Mouse (Mus musculus) embryonic facial prominence, embryonic 10.5 days (tissue): ENCODE measurements around the gene Dynlt1b. TPM values are rescaled to one million over a fixed set of nuclear protein-coding genes. Genes with fewer than 3 reads are reported as not detected.
"Not testable (repeated sequence)": the region's sequence is repeated elsewhere in the genome, so short reads cannot be mapped to it uniquely, and the experiment has no call there.

Experiments
- DNase-seq: peaks from one replicate; pipeline ENCODE4 v3.0.0-alpha.2; 2017; ENCODE audit warnings: low spot score
- H3K27ac ChIP-seq: fragments of 300-500 bp; sonication (generic); replicated peaks from 2 replicates; pipeline ENCODE4 v1.5.1; 2016; ENCODE audit warnings: mild to moderate bottlenecking
- H3K27me3 ChIP-seq: fragments of 300-500 bp; sonication (generic); replicated peaks from 2 replicates; pipeline ENCODE4 v1.6.1; 2016; ENCODE audit warnings: low read depth, mild to moderate bottlenecking; ENCODE audit not compliant: poor library complexity, severe bottlenecking
- H3K36me3 ChIP-seq: fragments of 300-500 bp; sonication (generic); replicated peaks from 2 replicates; pipeline ENCODE4 v1.6.1; 2016; ENCODE audit warnings: mild to moderate bottlenecking, moderate library complexity
- H3K4me1 ChIP-seq: fragments of 300-500 bp; sonication (generic); 2 replicates; pipeline ENCODE4 v1.6.1; 2016
- H3K4me3 ChIP-seq: fragments of 300-500 bp; sonication (generic); 2 replicates; pipeline ENCODE4 v1.5.1; 2016; ENCODE audit warnings: mild to moderate bottlenecking, moderate library complexity
- H3K9me3 ChIP-seq: fragments of 300-500 bp; sonication (generic); 2 replicates; pipeline ENCODE4 v1.6.1; 2016; ENCODE audit warnings: mild to moderate bottlenecking
- WGBS: fragments of 180-500 bp; shearing (Covaris S2); methylation state at CpG from one replicate; pipeline ENCODE4 v1.1.7; 2016; 5-methylcytosine and 5-hydroxymethylcytosine counted together
- polyA plus RNA-seq: library from polyadenylated mRNA; unstranded; fragments of >200 nt; fragmentation: Nextera tagmentation; extraction: Ambion mirVana; gene quantifications from 2 replicates; pipeline ENCODE4 v1.2.1, GENCODE M21; 2016

The Dynlt1b gene
- polyA plus RNA-seq, 1 experiment from 2014 or later, result 495 TPM

DNA sequence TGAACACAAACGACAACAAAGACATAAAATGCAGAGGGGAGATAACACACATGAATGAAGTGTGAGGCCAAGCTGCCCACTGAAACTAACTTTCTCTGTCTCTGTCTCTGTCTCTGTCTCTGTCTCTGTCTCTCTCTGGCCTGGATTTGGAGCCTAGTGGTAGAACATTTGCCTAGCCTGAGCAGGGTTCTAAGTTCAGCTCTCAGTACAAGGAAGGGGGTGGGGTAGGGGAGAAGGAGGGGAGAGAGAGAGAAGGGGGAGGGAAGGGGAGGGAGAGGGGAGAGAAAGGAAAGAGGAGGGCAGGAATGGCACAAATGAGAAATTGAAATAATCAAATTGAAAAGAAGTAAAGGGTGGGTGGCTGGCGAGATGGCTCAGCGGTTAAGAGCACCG, 29.8 kb upstream of the Dynlt1b start:
- H3K4me3 ChIP-seq, H3K36me3 ChIP-seq, DNase-seq, H3K9me3 ChIP-seq, H3K27me3 ChIP-seq: not testable (repeated sequence)
- Histone ChIP-seq H3K27ac (peak overlapping the region; percentile 78), H3K4me1 (peaks cover 14% of the 10 kb centered on the region)
- WGBS, result 73% methylated on average over 4 of the region's 4 CpGs

DNA sequence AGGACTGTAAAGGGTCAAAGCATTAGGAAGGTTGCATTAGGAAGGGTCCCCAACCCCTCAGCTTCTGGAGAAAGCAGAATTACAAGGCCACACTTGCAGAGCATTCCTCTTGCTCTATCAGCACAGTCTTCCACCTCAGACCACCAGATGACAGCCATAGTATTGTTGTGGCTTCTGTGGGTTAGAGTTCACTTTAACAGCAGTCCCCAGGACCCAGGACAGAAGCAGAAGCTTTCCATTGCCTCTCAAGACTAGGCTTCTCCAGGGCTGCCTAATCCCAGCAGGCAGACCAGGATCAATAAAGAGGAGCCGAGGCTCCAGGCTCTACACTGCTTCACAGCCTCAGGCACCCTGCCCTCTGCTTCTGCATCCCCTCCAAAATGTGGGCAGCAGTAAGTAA, 25.4 kb upstream of the Dynlt1b start:
- not testable (repeated sequence) for H3K4me3 ChIP-seq, H3K4me1 ChIP-seq, H3K36me3 ChIP-seq, H3K9me3 ChIP-seq, H3K27me3 ChIP-seq, H3K27ac ChIP-seq
- peak; percentile 7 for DNase-seq
- WGBS, result 41% methylated on average over 1 of the region's 1 CpGs

DNA sequence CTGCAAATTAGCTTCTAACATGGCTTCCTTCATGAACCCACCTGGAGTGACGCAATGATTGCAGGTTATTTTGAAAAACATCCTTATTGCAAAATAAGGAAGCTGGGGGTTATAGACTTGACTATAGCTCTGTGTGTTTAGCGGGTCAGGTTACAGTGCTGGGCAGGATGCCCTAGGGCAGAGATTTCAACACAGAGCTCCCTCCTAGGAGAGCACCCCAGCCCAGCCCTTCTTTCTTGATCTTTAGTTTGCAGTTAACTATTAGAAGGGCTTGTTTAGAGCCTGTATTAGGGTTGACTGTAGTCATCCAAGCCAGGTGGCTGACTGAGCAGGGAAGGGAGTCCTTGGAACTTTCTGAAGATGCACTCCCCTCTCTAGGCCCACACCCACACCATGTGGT, 22.9 kb upstream of the Dynlt1b start:
- H3K36me3 ChIP-seq, H3K9me3 ChIP-seq, H3K27ac ChIP-seq, H3K4me1 ChIP-seq, H3K4me3 ChIP-seq, DNase-seq, H3K27me3 ChIP-seq: not testable (repeated sequence)
- WGBS, result 47% methylated on average over 1 of the region's 2 CpGs

DNA sequence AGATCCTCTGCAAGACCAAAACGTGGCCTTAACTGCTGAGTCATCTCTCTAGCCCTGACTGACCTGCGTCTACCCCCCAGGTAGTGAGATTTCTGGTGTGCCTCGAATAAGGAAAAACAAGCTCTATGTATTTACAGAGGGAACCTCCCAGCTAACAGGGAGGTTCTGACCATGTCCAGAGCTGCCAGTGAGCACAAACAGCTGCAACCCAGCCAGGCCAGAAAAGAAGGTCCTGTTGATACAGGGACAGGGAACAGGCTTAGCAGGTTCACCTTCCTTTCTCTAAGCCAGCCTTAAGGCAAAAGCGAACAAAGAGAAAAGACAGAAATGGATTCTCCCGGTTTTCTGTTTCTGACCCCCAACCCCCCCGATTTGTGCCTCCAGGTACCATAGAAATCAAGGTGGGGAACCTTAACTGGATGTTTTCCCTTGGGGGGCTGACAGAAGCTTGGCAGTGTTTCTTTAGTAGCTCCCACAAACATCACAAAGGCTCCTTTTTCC, 19.1 kb upstream of the Dynlt1b start:
- not testable (repeated sequence) for H3K36me3 ChIP-seq, H3K27me3 ChIP-seq, H3K9me3 ChIP-seq, H3K27ac ChIP-seq, H3K4me3 ChIP-seq, H3K4me1 ChIP-seq
- 46% methylated on average over 6 of the region's 6 CpGs for WGBS
- peak; percentile 11 for DNase-seq

DNA sequence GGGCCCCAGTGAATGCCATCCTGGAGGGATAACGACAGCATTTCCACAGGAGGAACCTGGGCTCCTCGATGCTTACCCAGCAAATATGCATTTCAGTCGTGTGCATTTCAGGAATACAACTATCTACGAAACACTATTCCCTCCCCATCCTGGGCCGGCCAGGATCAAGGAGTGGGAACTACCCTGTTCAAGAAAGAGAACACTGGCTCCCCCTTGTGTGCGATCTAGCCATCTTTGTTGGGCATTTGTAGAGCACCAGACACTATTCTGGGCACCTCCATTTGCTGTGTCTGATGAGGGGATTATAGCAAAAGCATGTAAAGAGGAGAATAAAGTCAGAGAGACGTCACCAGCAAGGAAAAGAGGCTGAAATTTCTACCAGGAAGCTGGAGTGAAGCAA, 12.8 kb upstream of the Dynlt1b start:
- not testable (repeated sequence) for H3K27me3 ChIP-seq, H3K4me3 ChIP-seq, DNase-seq, H3K9me3 ChIP-seq, H3K27ac ChIP-seq, H3K4me1 ChIP-seq, H3K36me3 ChIP-seq
- 35% methylated on average over 6 of the region's 7 CpGs for WGBS

DNA sequence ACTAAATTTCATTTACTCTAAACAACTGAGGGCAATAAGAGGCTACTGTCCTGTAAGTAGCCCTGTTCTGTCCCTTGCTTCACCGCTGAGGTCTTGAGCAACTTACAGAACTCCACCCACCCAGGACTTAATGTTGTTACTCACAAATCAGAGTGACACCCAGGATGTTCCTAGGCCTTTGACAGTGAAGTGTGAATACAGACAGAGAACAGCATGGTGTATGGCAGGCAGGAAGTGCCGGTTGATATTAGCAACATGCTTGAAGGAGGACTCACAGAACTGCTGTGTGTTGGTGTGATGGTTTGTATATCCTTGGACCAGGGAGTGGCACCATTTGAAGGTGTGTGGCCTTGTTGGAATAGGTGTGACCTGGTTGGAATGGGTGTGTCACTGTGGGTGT, 9.4 kb upstream of the Dynlt1b start:
- 96% methylated on average over 2 of the region's 2 CpGs for WGBS
- DNase-seq, H3K4me3 ChIP-seq, H3K27ac ChIP-seq, H3K27me3 ChIP-seq, H3K9me3 ChIP-seq, H3K36me3 ChIP-seq: not testable (repeated sequence)
- H3K4me1 ChIP-seq, result peaks cover 16% of the 10 kb centered on the region

DNA sequence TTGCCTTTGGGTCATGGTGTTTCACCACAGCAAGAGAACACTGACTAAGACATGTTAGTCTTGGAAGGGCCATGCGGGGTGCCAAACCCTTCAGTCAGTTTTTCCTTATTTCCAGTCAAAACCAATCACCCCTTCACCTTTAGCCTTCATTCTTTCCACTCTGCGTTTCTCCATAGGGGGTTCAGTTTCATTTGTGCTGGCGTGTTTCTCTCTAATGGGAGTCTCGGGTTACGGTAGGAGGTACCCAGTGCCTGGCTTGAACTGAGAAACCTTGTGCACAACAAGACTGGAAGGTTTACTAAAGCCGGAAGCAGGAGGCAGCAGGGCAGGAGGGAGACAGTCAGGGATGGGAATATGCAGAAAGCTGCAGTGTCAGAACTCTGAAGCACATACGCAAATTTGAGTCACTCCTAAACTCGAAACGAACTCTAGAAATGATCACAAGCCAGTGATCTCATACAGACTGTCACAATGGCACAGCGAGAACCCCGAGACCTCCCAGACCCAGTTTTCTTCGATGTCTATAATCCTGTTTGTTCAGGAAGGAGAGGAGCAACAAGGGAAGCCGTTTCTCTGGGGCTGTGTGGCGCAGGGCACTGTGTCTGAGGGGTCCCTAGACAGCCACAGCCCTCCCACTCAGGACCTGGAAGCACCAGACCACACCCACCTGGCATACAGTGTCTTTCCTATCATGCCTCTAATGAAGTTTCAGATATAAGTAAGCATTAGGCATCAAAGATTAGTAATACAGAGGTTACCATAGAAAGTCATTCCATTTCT, 8.2 kb upstream of the Dynlt1b start:
- peak; percentile 8 for DNase-seq
- WGBS, result 44% methylated on average over 13 of the region's 14 CpGs
- H3K36me3 ChIP-seq, H3K9me3 ChIP-seq, H3K27me3 ChIP-seq, H3K27ac ChIP-seq, H3K4me3 ChIP-seq: not testable (repeated sequence)
- H3K4me1 ChIP-seq, result peaks cover 16% of the 10 kb centered on the region

DNA sequence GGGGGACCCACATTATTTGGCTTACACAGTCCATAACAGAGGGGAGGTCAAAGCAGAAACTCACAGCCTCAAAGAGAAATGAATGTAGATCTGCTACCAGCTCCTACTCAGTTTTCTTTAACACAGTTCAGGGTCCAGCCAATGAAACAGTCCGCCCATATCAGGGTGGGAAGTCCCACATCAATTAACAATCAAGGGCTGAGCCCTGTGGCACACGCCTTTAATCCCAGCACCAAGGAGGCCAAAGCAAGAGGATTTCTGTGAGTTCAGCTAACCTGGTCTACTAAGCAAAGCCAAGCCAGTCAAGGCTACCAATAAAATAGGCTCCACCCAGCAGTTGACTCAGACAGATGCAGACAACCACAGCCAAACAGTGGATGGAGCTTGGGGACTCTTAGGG, 7.5 kb upstream of the Dynlt1b start:
- H3K36me3 ChIP-seq, H3K9me3 ChIP-seq, H3K27me3 ChIP-seq, H3K27ac ChIP-seq, H3K4me3 ChIP-seq, DNase-seq: not testable (repeated sequence)
- WGBS, result 70% methylated on average over 2 of the region's 2 CpGs
- H3K4me1 ChIP-seq, result peaks cover 16% of the 10 kb centered on the region

DNA sequence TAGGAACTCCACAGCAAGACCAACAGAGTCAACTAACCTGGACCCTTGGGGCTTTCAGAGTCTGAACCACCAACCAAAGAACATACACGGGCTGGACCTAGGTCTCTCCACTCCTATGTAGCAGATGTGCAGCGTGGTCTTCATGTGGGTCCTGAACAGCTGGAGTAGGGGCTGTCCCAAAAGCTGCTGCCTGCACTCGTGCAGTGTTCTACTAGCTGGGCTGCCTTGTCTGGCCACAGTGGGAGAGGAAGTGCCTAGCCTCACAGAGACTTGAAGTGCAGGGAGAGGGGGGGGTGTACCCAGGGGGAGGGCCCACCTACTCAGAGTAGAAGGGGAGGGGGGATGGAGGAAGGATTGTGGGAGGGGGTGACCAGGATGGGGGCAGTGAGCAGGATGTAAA, 7.1 kb upstream of the Dynlt1b start:
- not testable (repeated sequence) for DNase-seq, H3K36me3 ChIP-seq, H3K27me3 ChIP-seq, H3K9me3 ChIP-seq, H3K4me3 ChIP-seq, H3K27ac ChIP-seq
- peaks cover 16% of the 10 kb centered on the region for H3K4me1 ChIP-seq
- 60% methylated on average over 3 of the region's 3 CpGs for WGBS

DNA sequence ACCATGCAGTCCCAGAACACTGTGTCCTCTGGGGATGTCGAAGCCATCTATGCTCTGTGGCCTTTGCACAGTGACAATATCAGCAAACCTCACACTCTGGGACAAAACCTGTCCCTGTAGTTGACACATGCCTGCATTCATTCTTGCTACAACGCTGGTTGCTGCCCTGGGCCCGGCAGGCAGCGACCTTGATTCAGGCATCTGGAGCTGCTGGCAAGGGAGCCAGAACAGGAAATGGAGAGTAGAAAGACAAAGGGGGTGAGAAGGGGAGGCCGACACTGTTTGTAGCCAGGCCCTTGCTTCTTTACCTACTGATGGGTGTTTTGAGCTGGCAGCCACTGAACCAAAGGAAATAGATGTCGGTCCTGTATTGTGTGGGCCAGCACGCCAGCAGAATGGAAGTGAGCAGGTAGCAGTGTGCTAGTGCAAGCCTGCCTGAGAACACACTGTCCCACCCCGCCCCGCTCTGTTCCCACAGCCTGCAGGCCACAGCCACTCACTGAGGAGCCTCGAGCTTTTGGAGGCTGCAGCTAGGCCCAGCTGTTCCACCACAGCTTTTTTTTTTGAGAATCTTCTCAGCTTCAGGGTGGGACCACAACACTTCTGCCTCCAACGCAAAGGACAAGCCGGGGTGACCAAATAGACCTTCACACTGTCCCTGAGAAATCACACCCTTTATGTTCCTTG, 5.5 kb upstream of the Dynlt1b start:
- WGBS, result 61% methylated on average over 12 of the region's 12 CpGs
- not testable (repeated sequence) for DNase-seq, H3K27me3 ChIP-seq

DNA sequence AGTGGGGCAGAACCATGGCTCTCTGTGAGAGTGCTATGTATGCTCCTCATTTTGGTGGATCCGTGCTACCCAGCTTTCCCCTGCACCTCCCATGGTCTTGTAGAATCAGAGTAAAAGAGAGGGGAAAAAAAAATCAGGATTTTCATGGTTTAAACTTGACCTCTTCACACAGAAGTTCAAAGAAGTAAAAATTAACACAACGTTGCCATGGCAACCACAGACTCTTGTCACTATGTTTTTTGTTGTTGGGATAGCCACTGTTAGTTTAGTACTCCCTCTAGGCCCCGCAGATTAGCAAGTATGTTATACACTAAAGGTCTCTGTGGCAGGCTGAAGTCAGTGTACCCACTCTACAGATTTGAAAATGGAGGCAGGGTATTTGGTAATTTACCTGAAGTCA, 4.6 kb upstream of the Dynlt1b start:
- not testable (repeated sequence) for H3K36me3 ChIP-seq, H3K27me3 ChIP-seq, H3K27ac ChIP-seq, H3K9me3 ChIP-seq, H3K4me3 ChIP-seq, DNase-seq
- peaks cover 20% of the 10 kb centered on the region for H3K4me1 ChIP-seq
- 83% methylated on average over 3 of the region's 3 CpGs for WGBS

More for the DNA sequence above, 5.5 kb upstream of the Dynlt1b start:
- not testable (repeated sequence) for H3K36me3 ChIP-seq, H3K9me3 ChIP-seq, H3K4me3 ChIP-seq
- H3K27ac ChIP-seq, result 0 out of 2 replicates have a peak overlapping the region, but pooled peaks have one; percentile 5
- H3K4me1 ChIP-seq, result peaks cover 16% of the 10 kb centered on the region

DNA sequence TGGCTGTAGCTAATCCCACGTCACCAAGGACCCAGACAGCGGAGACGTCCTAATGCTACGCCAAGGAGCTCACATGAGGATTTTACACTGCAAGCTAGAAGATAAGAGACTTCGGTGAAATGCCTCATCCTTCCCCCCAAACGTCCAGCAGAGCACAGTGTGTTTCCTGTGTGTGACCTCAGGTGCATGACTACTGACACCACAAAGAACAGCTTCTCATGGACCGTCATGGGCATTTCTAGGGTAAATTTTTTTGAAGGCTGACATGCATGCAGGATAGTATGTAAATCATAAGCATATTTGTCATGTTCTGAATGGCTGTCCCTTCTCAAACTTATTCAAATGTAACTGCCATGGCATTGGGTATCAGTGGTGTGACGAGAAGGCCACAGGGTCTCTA, 3.0 kb upstream of the Dynlt1b start:
- not testable (repeated sequence) for DNase-seq, H3K36me3 ChIP-seq
- 82% methylated on average over 6 of the region's 8 CpGs for WGBS

DNA sequence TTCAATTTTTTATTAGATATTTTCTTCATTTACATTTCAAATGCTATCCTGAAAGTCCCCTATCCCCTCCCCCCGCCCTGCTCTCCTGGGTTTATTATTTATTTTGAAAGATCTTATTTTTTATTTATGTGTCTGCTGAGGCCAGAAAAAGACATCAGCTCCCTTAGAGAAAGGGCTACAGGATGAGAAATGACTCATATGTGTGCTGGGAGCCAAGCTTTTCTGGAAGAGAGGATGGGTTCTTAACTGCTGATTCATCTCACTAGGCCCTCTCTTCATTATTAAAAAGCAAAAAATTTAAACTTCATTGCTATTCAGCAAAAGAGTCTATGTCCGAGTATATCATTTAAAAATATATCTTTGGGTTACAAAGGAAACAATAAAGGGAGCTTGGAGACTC, 986 bp upstream of the Dynlt1b start:
- not testable (repeated sequence) for H3K9me3 ChIP-seq, DNase-seq, H3K4me3 ChIP-seq, H3K27ac ChIP-seq, H3K27me3 ChIP-seq
- Histone ChIP-seq H3K4me1 (peaks cover 15% of the 10 kb centered on the region), H3K36me3 (peaks cover 13% of the 10 kb centered on the region)
- WGBS, result 84% methylated on average over 2 of the region's 2 CpGs

More for the DNA sequence above, 3.0 kb upstream of the Dynlt1b start:
- H3K27ac ChIP-seq, H3K9me3 ChIP-seq, H3K27me3 ChIP-seq, H3K4me3 ChIP-seq: not testable (repeated sequence)
- H3K4me1 ChIP-seq, result peaks cover 20% of the 10 kb centered on the region
